Mouse (Mus musculus): Measurements from ENCODE around the gene Rhd.

The Rhd gene

GRCm38 (mm10) chr4:134856501-134856900, 7.8 kb upstream of the Rhd start:
- DNase-seq (ENCODE audit: low spot score in 2 of 2) = no peak

- DNase-seq (ENCODE audit: low spot score in 2 of 2) = no peak
Observed at GRCm38 (mm10) chr4:134858494-134858893, 5.8 kb upstream of the Rhd start.

- no peak for DNase-seq (ENCODE audit: low spot score in 2 of 2)
Observed at GRCm38 (mm10) chr4:134861884-134862283, 2.5 kb upstream of the Rhd start.

- DNase-seq (ENCODE audit: low spot score in 2 of 2) = no peak
Observed at GRCm38 (mm10) chr4:134862996-134863395, 1.3 kb upstream of the Rhd start.

- DNase-seq (ENCODE audit: low spot score in 2 of 2) = no peak
Observed at GRCm38 (mm10) chr4:134865340-134865739, 1.0 kb downstream of the Rhd start.

GRCm38 (mm10) chr4:134865789-134866188, 1.5 kb downstream of the Rhd start:
- no peak for DNase-seq (ENCODE audit: low spot score in 2 of 2)

GRCm38 (mm10) chr4:134867213-134867612, 2.9 kb downstream of the Rhd start:
- DNase-seq (ENCODE audit: low spot score in 2 of 2) = no peak

- DNase-seq (ENCODE audit: low spot score in 2 of 2) = no peak
Observed at GRCm38 (mm10) chr4:134867661-134868060, 3.3 kb downstream of the Rhd start.

- no peak for DNase-seq (ENCODE audit: low spot score in 2 of 2)
Observed at GRCm38 (mm10) chr4:134868065-134868464, 3.7 kb downstream of the Rhd start.

GRCm38 (mm10) chr4:134868490-134868889, 4.2 kb downstream of the Rhd start:
- no peak for DNase-seq (ENCODE audit: low spot score in 2 of 2)

- no peak for DNase-seq (ENCODE audit: low spot score in 2 of 2)
Observed at GRCm38 (mm10) chr4:134869068-134869730, 4.9 kb downstream of the Rhd start.

GRCm38 (mm10) chr4:134869815-134870375, 5.6 kb downstream of the Rhd start:
- DNase-seq (ENCODE audit: low spot score in 2 of 2) = no peak

- DNase-seq (ENCODE audit: low spot score in 2 of 2) = no peak
Observed at GRCm38 (mm10) chr4:134871477-134871876, 7.1 kb downstream of the Rhd start.

- no peak for DNase-seq (ENCODE audit: low spot score in 2 of 2)
Observed at GRCm38 (mm10) chr4:134871950-134872349, 7.6 kb downstream of the Rhd start.

GRCm38 (mm10) chr4:134876171-134876570, 11.8 kb downstream of the Rhd start:
- no peak for DNase-seq (ENCODE audit: low spot score in 2 of 2)

- peak in 1 of 2 experiments; percentile 68 for DNase-seq (ENCODE audit: low spot score in 2 of 2)
Observed at GRCm38 (mm10) chr4:134879410-134879981, 15.2 kb downstream of the Rhd start.

- no peak for DNase-seq (ENCODE audit: low spot score in 2 of 2)
Observed at GRCm38 (mm10) chr4:134880041-134880440, 15.7 kb downstream of the Rhd start.

GRCm38 (mm10) chr4:134883266-134883665, 18.9 kb downstream of the Rhd start:
- DNase-seq (ENCODE audit: low spot score in 2 of 2) = no peak

- DNase-seq (ENCODE audit: low spot score in 2 of 2) = peak in 1 of 2 experiments; percentile 14
Observed at GRCm38 (mm10) chr4:134883808-134884207, 19.5 kb downstream of the Rhd start.

GRCm38 (mm10) chr4:134884364-134884763, 20.0 kb downstream of the Rhd start:
- DNase-seq (ENCODE audit: low spot score in 2 of 2) = no peak

GRCm38 (mm10) chr4:134892096-134892495, 27.8 kb downstream of the Rhd start:
- peak in 1 of 2 experiments; percentile 71 for DNase-seq (ENCODE audit: low spot score in 2 of 2)

- DNase-seq (ENCODE audit: low spot score in 2 of 2) = no peak
Observed at GRCm38 (mm10) chr4:134897256-134897655, 32.9 kb downstream of the Rhd start.

- DNase-seq (ENCODE audit: low spot score in 2 of 2) = no peak
Observed at GRCm38 (mm10) chr4:134901126-134901525, 36.8 kb downstream of the Rhd start.

All from left cerebral cortex, adult 9 months (tissue).